Mouse (Mus musculus) liver, postnatal 0 days (tissue): ENCODE data around the gene Tmem72. TPM values are rescaled to one million over a fixed set of nuclear protein-coding genes. Genes with fewer than 3 reads are reported as not detected.

Source experiments
- ATAC-seq: fragments of 200-750 bp; cut with Nextera tagmentation; 2 replicates; pipeline ENCODE4 v1.8.0; 2017; ENCODE audit warnings: mild to moderate bottlenecking, moderate library complexity
- DNase-seq: peaks from one replicate; pipeline ENCODE4 v3.0.0-alpha.2; 2016
- H3K27ac ChIP-seq: fragments of 300-500 bp; sonication (generic); 2 replicates; pipeline ENCODE4 v1.5.1; 2014; ENCODE audit warnings: antibody characterized with exemption, moderate library complexity, mild to moderate bottlenecking, low read depth
- H3K27me3 ChIP-seq: fragments of 300-500 bp; sonication (generic); 2 replicates; pipeline ENCODE4 v1.6.1; 2014; ENCODE audit warnings: low read length, control low read depth, mixed read lengths; ENCODE audit not compliant: insufficient read depth
- H3K36me3 ChIP-seq: fragments of 300-500 bp; sonication (generic); replicated peaks from 2 replicates; pipeline ENCODE4 v1.6.1; 2014; ENCODE audit warnings: mild to moderate bottlenecking, control low read depth, low read length, moderate library complexity, mixed read lengths; ENCODE audit not compliant: insufficient read depth
- H3K4me1 ChIP-seq: fragments of 300-500 bp; sonication (generic); 2 replicates; pipeline ENCODE4 v1.6.1; 2014; ENCODE audit warnings: antibody characterized with exemption, mild to moderate bottlenecking, control low read depth; ENCODE audit not compliant: insufficient read depth
- H3K4me2 ChIP-seq: fragments of 300-500 bp; sonication (generic); 2 replicates; pipeline ENCODE4 v1.6.1; 2014; ENCODE audit warnings: low read depth, mild to moderate bottlenecking, low read length, moderate library complexity, mixed read lengths
- H3K4me3 ChIP-seq: fragments of 300-500 bp; sonication (generic); 2 replicates; pipeline ENCODE4 v1.5.1; 2014; ENCODE audit warnings: low read depth, low read length
- H3K9ac ChIP-seq: fragments of 300-500 bp; sonication (generic); replicated peaks from 2 replicates; pipeline ENCODE4 v1.6.1; 2014; ENCODE audit warnings: mild to moderate bottlenecking, moderate library complexity
- H3K9me3 ChIP-seq: fragments of 300-500 bp; sonication (generic); 2 replicates; pipeline ENCODE4 v1.6.1; 2016; ENCODE audit warnings: mild to moderate bottlenecking, control low read depth, low read length, mixed read lengths
- CTCF ChIP-seq: sonication (generic); IDR thresholded peaks from 2 replicates; pipeline ENCODE4 v1.5.1; 2016; ENCODE audit warnings: antibody characterized with exemption, low read depth
- EP300 ChIP-seq: IDR thresholded peaks from 2 replicates; pipeline ENCODE4 v1.6.1; 2016; ENCODE audit warnings: antibody characterized with exemption, low read depth, mild to moderate bottlenecking
- WGBS: fragments of 180-500 bp; shearing (Covaris S2); extraction: QIAGEN DNeasy Blood & Tissue Kit; methylation state at CpG from one replicate; pipeline ENCODE4 v1.1.7; 2014; ENCODE audit not compliant: insufficient replicate concordance; 5-methylcytosine and 5-hydroxymethylcytosine counted together
- polyA plus RNA-seq: library from polyadenylated mRNA; unstranded; fragments of >200 nt; fragmentation: Nextera tagmentation; extraction: Ambion mirVana; gene quantifications from 2 replicates; pipeline ENCODE4 v1.2.1, GENCODE M21; 2015

Gene Tmem72
- polyA plus RNA-seq, 1 experiment from 2014 or later = not detected

GRCm38 (mm10) chr6:116637496-116637895, 79.2 kb downstream of the Tmem72 start:
- no peak overlapping the region for H3K4me2 ChIP-seq
- H3K36me3 ChIP-seq = no peaks in the 10 kb centered on the region; the same call in 1 of the 2 replicates
- no peak for ATAC-seq
- H3K4me3 ChIP-seq = no peak overlapping the region
- H3K4me1 ChIP-seq = peaks cover 33% of the 10 kb centered on the region
- H3K27ac ChIP-seq = peak overlapping the region; percentile 97
- 66% methylated on average over 5 of the region's 5 CpGs for WGBS
- H3K9ac ChIP-seq = no peak overlapping the region; the same call in 1 of the 2 replicates
- TF ChIP-seq CTCF = no peak
- no peak for TF ChIP-seq EP300
- no peaks in the 10 kb centered on the region for H3K27me3 ChIP-seq
- no peak for DNase-seq
- no peaks in the 10 kb centered on the region for H3K9me3 ChIP-seq

DNA sequence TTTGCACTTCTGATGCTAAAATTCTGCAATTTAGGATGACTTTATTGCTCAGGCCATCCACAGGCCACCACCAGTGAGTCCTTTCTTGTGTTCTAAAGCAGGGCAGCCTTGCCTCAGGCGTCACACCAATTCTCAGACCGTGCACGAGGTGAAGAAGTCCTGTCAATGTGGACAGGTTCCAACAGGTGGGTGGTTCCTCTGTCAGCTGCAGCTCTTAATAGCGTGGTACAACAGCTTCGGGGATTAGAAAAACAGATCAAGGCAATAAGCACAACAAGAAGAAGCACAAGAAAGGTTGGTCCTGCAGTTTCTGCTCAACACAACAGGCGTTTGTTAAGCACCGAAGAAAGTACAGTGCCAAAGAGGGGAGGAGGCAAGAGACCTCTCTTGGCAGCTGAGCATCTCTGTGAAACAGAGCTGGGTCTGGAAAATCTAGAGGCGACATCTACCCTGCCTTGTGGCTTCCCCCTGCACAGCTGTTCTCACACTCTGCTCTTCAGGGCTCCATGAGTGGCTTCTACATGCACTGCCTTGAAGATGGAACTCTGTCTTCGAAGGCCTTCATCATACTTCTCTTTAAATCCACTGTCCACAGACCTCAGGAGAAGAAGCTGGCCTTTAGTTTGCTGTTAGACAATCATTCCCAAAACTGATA, 80.0 kb downstream of the Tmem72 start:
- H3K9ac ChIP-seq = peak overlapping the region; percentile 48
- WGBS = 61% methylated on average over 9 of the region's 9 CpGs
- no peaks in the 10 kb centered on the region for H3K27me3 ChIP-seq

DNA sequence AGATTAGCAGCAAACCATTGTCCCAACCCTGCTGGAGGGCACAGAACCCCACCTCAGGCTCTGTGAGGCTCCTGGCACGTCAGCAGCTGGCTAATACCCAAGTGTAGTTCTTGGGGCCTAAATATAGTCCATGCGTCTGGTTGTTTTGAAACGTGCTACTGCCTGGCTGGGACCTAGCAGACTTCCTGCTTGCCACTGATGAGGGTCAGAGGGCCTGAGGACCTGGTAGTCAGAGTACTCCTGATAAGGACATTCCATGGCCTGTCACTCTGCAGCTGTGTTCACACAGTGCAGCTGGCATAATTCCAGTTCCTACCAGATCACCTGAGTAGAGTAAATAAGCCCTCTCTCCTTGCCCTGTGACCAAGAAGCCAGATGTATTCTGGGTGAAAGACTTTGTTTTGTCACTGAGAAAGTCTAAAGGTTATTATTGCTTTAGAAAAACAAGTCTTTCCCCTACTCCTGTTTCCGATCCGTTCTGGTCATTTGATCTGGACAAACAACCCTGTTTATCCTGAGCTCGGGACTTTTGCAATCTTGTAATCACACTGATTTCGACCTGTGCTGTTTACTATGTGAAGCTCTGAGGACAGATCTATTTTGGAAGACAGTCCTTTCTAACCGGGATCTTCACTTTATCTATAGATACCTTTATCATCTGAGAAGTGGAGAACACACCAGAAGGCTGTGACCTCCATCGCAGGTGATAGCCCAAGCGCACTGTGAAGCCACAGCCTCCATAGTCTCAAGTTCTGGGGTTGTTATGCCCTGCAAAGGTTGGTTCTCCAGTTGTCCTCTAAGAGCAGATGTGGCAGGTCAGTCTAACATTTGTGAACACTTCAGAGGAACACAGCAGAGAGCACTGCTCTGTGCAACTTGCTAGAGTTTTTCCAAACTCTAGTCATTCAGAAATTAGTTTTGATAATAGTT, 81.2 kb downstream of the Tmem72 start:
- Histone ChIP-seq H3K27ac (peak overlapping the region; percentile 97), H3K9me3 (no peaks in the 10 kb centered on the region), H3K9ac (peak overlapping the region; percentile 48), H3K27me3 (no peaks in the 10 kb centered on the region), H3K4me1 (peaks cover 42% of the 10 kb centered on the region), H3K4me2 (peak overlapping the region; percentile 31), H3K4me3 (no peak overlapping the region), H3K36me3 (no peaks in the 10 kb centered on the region; the same call in 1 of the 2 replicates)
- 27% methylated on average over 10 of the region's 10 CpGs for WGBS
- DNase-seq = peak; percentile 77
- peak; percentile 93 for ATAC-seq
- peak; percentile 95 for TF ChIP-seq EP300
- TF ChIP-seq CTCF = no peak

More for the DNA sequence above, 80.0 kb downstream of the Tmem72 start:
- Histone ChIP-seq H3K9me3 (no peaks in the 10 kb centered on the region), H3K4me1 (peaks cover 36% of the 10 kb centered on the region), H3K36me3 (no peaks in the 10 kb centered on the region; the same call in 1 of the 2 replicates), H3K27ac (peak overlapping the region; percentile 97), H3K4me3 (no peak overlapping the region), H3K4me2 (peak overlapping the region; percentile 31)
- no peak for DNase-seq
- TF ChIP-seq EP300 (no peak), CTCF (no peak)
- no peak for ATAC-seq

- Histone ChIP-seq H3K36me3 (no peaks in the 10 kb centered on the region; the same call in 1 of the 2 replicates), H3K27me3 (no peaks in the 10 kb centered on the region), H3K9me3 (no peaks in the 10 kb centered on the region), H3K4me3 (no peak overlapping the region), H3K27ac (peak overlapping the region; percentile 97), H3K9ac (no peak overlapping the region), H3K4me2 (no peak overlapping the region), H3K4me1 (peaks cover 40% of the 10 kb centered on the region)
- ATAC-seq = no peak
- TF ChIP-seq CTCF = no peak
- no peak for TF ChIP-seq EP300
- DNase-seq = peak; percentile 6
- WGBS = 79% methylated on average over 17 of the region's 17 CpGs
Measured at GRCm38 (mm10) chr6:116633741-116634695, 82.7 kb downstream of the Tmem72 start.

- Histone ChIP-seq H3K9ac (no peak overlapping the region), H3K4me2 (no peak overlapping the region), H3K36me3 (no peaks in the 10 kb centered on the region), H3K4me1 (peaks cover 31% of the 10 kb centered on the region), H3K27ac (no peak overlapping the region), H3K9me3 (no peaks in the 10 kb centered on the region), H3K4me3 (no peak overlapping the region), H3K27me3 (no peaks in the 10 kb centered on the region)
- no peak for TF ChIP-seq EP300
- peak; percentile 89 for TF ChIP-seq CTCF
- WGBS = 44% methylated on average over 1 of the region's 1 CpGs
- DNase-seq = peak; percentile 86
- no peak for ATAC-seq
Measured at GRCm38 (mm10) chr6:116632129-116632528, 84.6 kb downstream of the Tmem72 start.
